Mouse (Mus musculus) stomach, embryonic 16.5 days (tissue): ENCODE measurements around the gene Atcay. TPM values are rescaled to one million over a fixed set of nuclear protein-coding genes. Genes with fewer than 3 reads are reported as not detected.

Experiments
- ATAC-seq: fragments of 200-750 bp; cut with Nextera tagmentation; 2 replicates; pipeline ENCODE4 v1.8.0; 2017; ENCODE audit warnings: moderate number of reproducible peaks, moderate TSS enrichment; ENCODE audit not compliant: insufficient read depth, low FRiP score
- H3K27ac ChIP-seq: fragments of 300-500 bp; sonication (generic); 2 replicates; pipeline ENCODE4 v1.5.1; 2014; ENCODE audit warnings: low read length
- H3K27me3 ChIP-seq: fragments of 300-500 bp; sonication (generic); 2 replicates; pipeline ENCODE4 v1.6.1; 2014; ENCODE audit warnings: low read length, control low read depth, mixed read lengths; ENCODE audit not compliant: control insufficient read depth, insufficient read depth
- H3K36me3 ChIP-seq: fragments of 300-500 bp; sonication (generic); 2 replicates; pipeline ENCODE4 v1.6.1; 2014; ENCODE audit warnings: low read length; ENCODE audit not compliant: control insufficient read depth, insufficient read depth
- H3K4me1 ChIP-seq: fragments of 300-500 bp; sonication (generic); 2 replicates; pipeline ENCODE4 v1.6.1; 2014; ENCODE audit warnings: low read length, control low read depth, mixed read lengths; ENCODE audit not compliant: control insufficient read depth, insufficient read depth
- H3K4me2 ChIP-seq: fragments of 300-500 bp; sonication (generic); 2 replicates; pipeline ENCODE4 v1.6.1; 2014; ENCODE audit warnings: low read depth, low read length, mixed read lengths
- H3K4me3 ChIP-seq: fragments of 300-500 bp; sonication (generic); replicated peaks from 2 replicates; pipeline ENCODE4 v1.5.1; 2014; ENCODE audit warnings: mild to moderate bottlenecking, low read length
- H3K9ac ChIP-seq: fragments of 300-500 bp; sonication (generic); 2 replicates; pipeline ENCODE4 v1.6.1; 2014; ENCODE audit warnings: low read length
- H3K9me3 ChIP-seq: fragments of 300-500 bp; sonication (generic); replicated peaks from 2 replicates; pipeline ENCODE4 v1.6.1; 2016; ENCODE audit warnings: low read length, control low read depth; ENCODE audit not compliant: control insufficient read depth
- WGBS: fragments of 180-500 bp; shearing (Covaris S2); extraction: QIAGEN DNeasy Blood & Tissue Kit; methylation state at CpG from one replicate; pipeline ENCODE4 v1.1.7; 2014; 5-methylcytosine and 5-hydroxymethylcytosine counted together
- polyA plus RNA-seq: library from polyadenylated mRNA; unstranded; fragments of >200 nt; fragmentation: Nextera tagmentation; extraction: Ambion mirVana; gene quantifications from 2 replicates; pipeline ENCODE4 v1.2.1, GENCODE M21; 2015

Gene Atcay
- polyA plus RNA-seq, 1 experiment from 2014 or later = 1.5 TPM

GRCm38 (mm10) chr10:81210154-81210553 is 20.5 kb downstream of the Atcay start:
- 92% methylated on average over 5 of the region's 5 CpGs for whole genome bisulfite sequencing
- no peak overlapping the region for H3K9ac ChIP-seq
- H3K9me3 ChIP-seq = no peaks in the 10 kb centered on the region
- no peak for ATAC-seq
- H3K27ac ChIP-seq = no peak overlapping the region
- H3K4me2 ChIP-seq = no peak overlapping the region
- H3K4me1 ChIP-seq = no peaks in the 10 kb centered on the region
- H3K4me3 ChIP-seq = no peak overlapping the region
- no peaks in the 10 kb centered on the region for H3K27me3 ChIP-seq
- no peaks in the 10 kb centered on the region for H3K36me3 ChIP-seq

GRCm38 (mm10) chr10:81204137-81204536 is 26.5 kb downstream of the Atcay start:
- ATAC-seq = no peak
- Histone ChIP-seq H3K9ac (no peak overlapping the region), H3K27me3 (peaks cover 2% of the 10 kb centered on the region; the same call in 1 of the 2 replicates), H3K27ac (no peak overlapping the region), H3K36me3 (no peaks in the 10 kb centered on the region), H3K4me1 (0 out of 2 replicates have a peak, but pooled peaks cover 6% of the 10 kb centered on the region), H3K9me3 (no peaks in the 10 kb centered on the region), H3K4me2 (no peak overlapping the region), H3K4me3 (no peak overlapping the region)
- whole genome bisulfite sequencing = 66% methylated on average over 4 of the region's 4 CpGs

- peak; percentile 57; the same call in 1 of the 2 replicates for ATAC-seq
- H3K27ac ChIP-seq = no peak overlapping the region
- no peaks in the 10 kb centered on the region for H3K36me3 ChIP-seq
- H3K9me3 ChIP-seq = no peaks in the 10 kb centered on the region
- H3K27me3 ChIP-seq = peaks cover 7% of the 10 kb centered on the region; the same call in 1 of the 2 replicates
- no peak overlapping the region for H3K4me2 ChIP-seq
- no peak overlapping the region for H3K4me3 ChIP-seq
- H3K4me1 ChIP-seq = 0 out of 2 replicates have a peak, but pooled peaks cover 6% of the 10 kb centered on the region
- no peak overlapping the region for H3K9ac ChIP-seq
- WGBS = 62% methylated on average over 8 of the region's 8 CpGs
Observed at GRCm38 (mm10) chr10:81202978-81203720, 27.5 kb downstream of the Atcay start.

GRCm38 (mm10) chr10:81201807-81202758 is 28.6 kb downstream of the Atcay start, which contains the start of gene Nmrk2:
Gene Nmrk2 (minus strand): TSS chr10:81202051.
- ATAC-seq = no peak
- peaks cover 7% of the 10 kb centered on the region; the same call in 1 of the 2 replicates for H3K27me3 ChIP-seq
- H3K27ac ChIP-seq = no peak within 1 kb of the TSS
- 0 out of 2 replicates have a peak, but pooled peaks cover 6% of the 10 kb centered on the region for H3K4me1 ChIP-seq
- no peak within 1 kb of the TSS for H3K9ac ChIP-seq
- no peaks in the 10 kb centered on the region for H3K36me3 ChIP-seq
- H3K4me2 ChIP-seq = no peak within 1 kb of the TSS
- H3K9me3 ChIP-seq = no peaks in the 10 kb centered on the region
- no peak within 1 kb of the TSS for H3K4me3 ChIP-seq
- 62% methylated on average over 13 of the region's 13 CpGs for WGBS

GRCm38 (mm10) chr10:81200605-81201287 is 29.9 kb downstream of the Atcay start:
- Histone ChIP-seq H3K4me1 (peaks cover 6% of the 10 kb centered on the region; the same call in 1 of the 2 replicates), H3K4me2 (no peak overlapping the region), H3K9me3 (no peaks in the 10 kb centered on the region), H3K4me3 (no peak overlapping the region), H3K36me3 (no peaks in the 10 kb centered on the region), H3K27me3 (peaks cover 7% of the 10 kb centered on the region; the same call in 1 of the 2 replicates), H3K9ac (no peak overlapping the region), H3K27ac (no peak overlapping the region)
- no peak for ATAC-seq
- WGBS = 71% methylated on average over 20 of the region's 20 CpGs

GRCm38 (mm10) chr10:81200141-81200540 is 30.5 kb downstream of the Atcay start:
- Histone ChIP-seq H3K4me2 (no peak overlapping the region), H3K4me1 (peaks cover 6% of the 10 kb centered on the region; the same call in 1 of the 2 replicates), H3K9ac (no peak overlapping the region), H3K4me3 (no peak overlapping the region), H3K9me3 (no peaks in the 10 kb centered on the region), H3K27me3 (peaks cover 11% of the 10 kb centered on the region), H3K27ac (no peak overlapping the region), H3K36me3 (no peaks in the 10 kb centered on the region)
- ATAC-seq = no peak
- WGBS = 82% methylated on average over 13 of the region's 13 CpGs

GRCm38 (mm10) chr10:81198990-81199389 is 31.6 kb downstream of the Atcay start:
- no peaks in the 10 kb centered on the region for H3K9me3 ChIP-seq
- H3K36me3 ChIP-seq = no peaks in the 10 kb centered on the region
- 85% methylated on average over 6 of the region's 6 CpGs for WGBS
- H3K27me3 ChIP-seq = peaks cover 13% of the 10 kb centered on the region
- H3K4me3 ChIP-seq = no peak overlapping the region
- no peak overlapping the region for H3K4me2 ChIP-seq
- H3K9ac ChIP-seq = no peak overlapping the region
- ATAC-seq = no peak
- no peak overlapping the region for H3K27ac ChIP-seq
- peaks cover 13% of the 10 kb centered on the region for H3K4me1 ChIP-seq

GRCm38 (mm10) chr10:81198230-81198629 is 32.4 kb downstream of the Atcay start:
- H3K27ac ChIP-seq = no peak overlapping the region
- no peak overlapping the region for H3K4me2 ChIP-seq
- H3K4me3 ChIP-seq = no peak overlapping the region
- H3K36me3 ChIP-seq = no peaks in the 10 kb centered on the region
- no peak overlapping the region for H3K9ac ChIP-seq
- H3K27me3 ChIP-seq = peaks cover 13% of the 10 kb centered on the region
- ATAC-seq = no peak
- H3K9me3 ChIP-seq = no peaks in the 10 kb centered on the region
- peaks cover 18% of the 10 kb centered on the region for H3K4me1 ChIP-seq
- 1% methylated on average over 9 of the region's 9 CpGs for WGBS
